In genomic region chr17:30590417-30591198, GRCm38 (mm10) we compare ENCODE assay signal across 8 mouse cellular contexts. TPM values are rescaled to one million over a fixed set of nuclear protein-coding genes. Genes with fewer than 3 reads are reported as not detected.
A peak's percentile ranks its signal among the peaks of the same experiment; 100 is the strongest.
DNase-seq lines count a peak whose midpoint lies in the region; ATAC-seq and TF ChIP-seq lines count a peak whose summit lies in the region.

No protein-coding gene starts in this region.

- no peak overlapping the region for H3K4me3 ChIP-seq in gastrocnemius, adult 2 months

- peak; percentile 51; the same call in 1 of the 2 replicates for ATAC-seq in megakaryocyte, adult 5-6 weeks (ENCODE audit: poor library complexity, severe bottlenecking)

- TF ChIP-seq CTCF in gastrocnemius, adult 2 months (IDR thresholded peaks at IDR 0.05): peak; percentile 88

- no peak for DNase-seq in gastrocnemius, adult 2 months
- no peak for DNase-seq in gastrocnemius, adult 8-10 months (ENCODE audit: low spot score in 2 of 2)
- peak; percentile 57 for DNase-seq in NIH3T3 (ENCODE audit: low read depth)
- DNase-seq in cerebellum, postnatal 4 days (ENCODE audit: low spot score in 2 of 2): peak; percentile 54 to 72
- DNase-seq in heart, postnatal 4 days: peak; percentile 72
- DNase-seq in layer of hippocampus, adult 18-20 months (ENCODE audit: low spot score in 2 of 2): peak; percentile 64 to 86
- DNase-seq in right cerebral cortex, postnatal 25 days: peak; percentile 57

- H3K27ac ChIP-seq in gastrocnemius, adult 2 months: no peak overlapping the region

- intact Hi-C loops in gastrocnemius, adult 2 months (cut with DNase I): loop anchor here (5.0 kb wide), 1 partner anchor 108 kb away; no protein-coding TSS in a partner anchor

RNA-seq across cellular contexts. Expression of gene Btbd9, which starts 14.3 kb away (rescaled TPM):
- total RNA-seq in gastrocnemius, adult 2 months (2021): 10 to 100 TPM; 11.9 to 14.7 TPM
- total RNA-seq in gastrocnemius, adult 8-10 months (2022): 10 to 100 TPM; 11.9 to 18.5 (median 12.6) TPM
- 10 to 100 TPM; 40.6 to 40.9 TPM for total RNA-seq in heart, postnatal 4 days (2021)
- 100 to 1,000 TPM; 153 to 166 TPM for total RNA-seq in layer of hippocampus, adult 18-20 months (2021)
- total RNA-seq in megakaryocyte, adult 5-6 weeks (2015): 16.3 and 21.0 TPM in 2 replicates
- 12.6 and 15.5 TPM in 2 replicates for total RNA-seq in megakaryocyte, adult 5-6 weeks (2017)

RNA-seq across cellular contexts. Expression of gene Dnah8, which starts 33.5 kb away (rescaled TPM):
- total RNA-seq in gastrocnemius, adult 2 months (2021): under 1 TPM in 1 of 2 experiments, not detected in 1; 0.11 TPM
- total RNA-seq in gastrocnemius, adult 8-10 months (2022): under 1 TPM in 2 of 4 experiments, not detected in 2; 0.18 to 0.24 TPM
- 1 to 10 TPM; 1.9 to 2.0 TPM for total RNA-seq in heart, postnatal 4 days (2021)
- total RNA-seq in layer of hippocampus, adult 18-20 months (2021): 1 to 10 TPM; 1.7 to 3.1 TPM
- 23.8 and 24.3 TPM in 2 replicates for total RNA-seq in megakaryocyte, adult 5-6 weeks (2015)
- 35.7 and 43.9 TPM in 2 replicates for total RNA-seq in megakaryocyte, adult 5-6 weeks (2017)

RNA-seq across cellular contexts. Expression of gene Glo1, which starts 36.1 kb away (rescaled TPM):
- 100 to 1,000 TPM; 159 to 169 TPM for total RNA-seq in gastrocnemius, adult 2 months (2021)
- total RNA-seq in gastrocnemius, adult 8-10 months (2022): 100 to 1,000 TPM; 174 to 196 (median 184) TPM
- 100 to 1,000 TPM; 135 to 136 TPM for total RNA-seq in heart, postnatal 4 days (2021)
- 100 to 1,000 TPM; 199 to 206 TPM for total RNA-seq in layer of hippocampus, adult 18-20 months (2021)
- 52.5 and 55.3 TPM in 2 replicates for total RNA-seq in megakaryocyte, adult 5-6 weeks (2015)
- total RNA-seq in megakaryocyte, adult 5-6 weeks (2017): 56.7 and 61.8 TPM in 2 replicates

Comparison
In these comparisons a context has a peak if more than half of its experiments do, and no peak if none do; other contexts are left out.
1. DNase-seq: peak in NIH3T3 (single experiment), cerebellum, postnatal 4 days (2 of 2), heart, postnatal 4 days (single experiment), layer of hippocampus, adult 18-20 months (2 of 2) and right cerebral cortex, postnatal 25 days (single experiment); none in gastrocnemius, adult 2 months (single experiment) and gastrocnemius, adult 8-10 months (0 of 2).
2. RNA of gene Dnah8, which starts 33.5 kb away (total RNA-seq): 23.8 to 43.9 TPM in megakaryocyte, adult 5-6 weeks; 1.7 to 3.1 TPM in layer of hippocampus, adult 18-20 months, 1.9 to 2.0 TPM in heart, postnatal 4 days, 0.18 to 0.24 TPM in gastrocnemius, adult 8-10 months and 0.11 TPM in gastrocnemius, adult 2 months; every median in the first group is over 4 times any median in the second.